Mouse (Mus musculus): ENCODE data around the gene Rhou. TPM values are rescaled to one million over a fixed set of nuclear protein-coding genes. Genes with fewer than 3 reads are reported as not detected.

The Rhou gene
- polyA plus RNA-seq, 1 experiment from 2014 or later, result 10.0 TPM

DNA sequence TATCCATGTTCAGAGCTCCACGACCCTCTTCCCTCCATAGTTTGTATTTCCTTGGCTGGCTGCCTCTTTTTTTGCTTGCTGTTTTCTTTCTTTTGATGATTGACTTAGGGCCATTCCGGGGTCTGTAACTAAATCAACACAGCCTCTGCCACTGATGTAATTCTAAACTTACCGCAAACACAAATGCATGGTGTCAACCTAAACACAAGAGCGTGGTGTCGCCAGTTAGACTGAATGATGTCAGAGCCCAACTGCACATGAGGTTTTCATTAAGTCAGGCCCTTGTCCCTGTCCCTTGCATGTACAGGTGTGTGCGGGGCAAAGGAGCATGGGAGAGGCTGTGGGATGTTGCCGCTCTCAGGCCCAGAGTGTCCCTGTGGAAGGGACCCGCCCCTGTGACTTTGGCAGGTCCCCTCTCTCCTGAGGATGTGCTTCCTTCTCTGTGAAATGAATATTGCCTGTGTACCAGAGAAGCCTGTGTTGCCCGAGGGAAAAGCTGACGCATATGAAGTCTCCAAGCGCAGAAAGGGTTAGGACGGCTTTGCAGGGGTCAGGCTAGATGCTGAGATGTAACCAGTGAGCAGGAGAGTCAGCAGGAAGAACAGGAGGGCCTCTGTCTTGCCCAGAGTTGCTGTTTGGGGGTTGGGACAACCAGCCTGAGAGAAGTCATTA lies 46.8 kb downstream of the Rhou start:
- peak overlapping the region; percentile 25 for H3K4me2 ChIP-seq (replicated peaks)
- H3K9me3 ChIP-seq, result no peaks in the 10 kb centered on the region
- ATAC-seq (ENCODE audit: insufficient number of reproducible peaks, insufficient read depth, low FRiP score, low TSS enrichment), result no peak
- H3K4me1 ChIP-seq, result peaks cover 34% of the 10 kb centered on the region
- H3K27me3 ChIP-seq, result no peaks in the 10 kb centered on the region
- WGBS, result 14% methylated on average over 12 of the region's 12 CpGs
- H3K4me3 ChIP-seq, result no peak overlapping the region
- no peaks in the 10 kb centered on the region for H3K36me3 ChIP-seq
- H3K27ac ChIP-seq, result peak overlapping the region; percentile 46; the same call in 1 of the 2 replicates
- no peak overlapping the region for H3K9ac ChIP-seq

DNA sequence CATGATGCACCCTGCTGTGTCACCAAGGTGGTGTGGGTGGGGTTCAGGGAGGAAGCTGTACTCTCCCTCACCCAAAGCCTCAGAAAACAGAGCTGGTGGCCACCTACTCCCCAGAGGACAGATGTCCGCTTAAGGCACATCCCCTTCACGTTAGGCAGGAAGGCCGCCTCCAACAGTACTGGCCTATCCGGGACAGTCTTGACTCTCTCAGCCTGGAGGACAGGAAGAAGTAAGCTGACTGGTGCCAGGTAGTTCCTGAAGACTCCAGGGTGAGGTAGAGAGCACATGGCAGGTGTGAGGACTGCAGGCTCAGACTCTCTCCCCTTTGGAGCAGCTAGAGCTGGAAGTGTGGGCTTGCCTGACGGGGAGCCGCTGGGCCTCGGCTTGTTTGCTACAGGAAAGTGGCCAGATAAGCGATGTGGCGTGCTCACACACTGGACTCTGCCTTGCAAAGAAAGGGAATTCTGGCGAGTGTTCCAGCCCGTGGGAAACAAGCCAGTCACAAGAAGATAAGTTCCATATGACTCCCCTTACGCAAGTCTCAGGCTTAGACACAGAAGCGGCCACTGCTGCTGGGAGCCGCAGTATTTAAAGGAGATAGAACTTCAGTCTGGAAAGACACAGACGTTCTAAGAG lies 48.3 kb downstream of the Rhou start:
- Histone ChIP-seq H3K9me3 (no peaks in the 10 kb centered on the region), H3K27me3 (no peaks in the 10 kb centered on the region), H3K36me3 (no peaks in the 10 kb centered on the region), H3K9ac (no peak overlapping the region), H3K4me2 (replicated peaks) (no peak overlapping the region), H3K4me1 (peaks cover 34% of the 10 kb centered on the region), H3K27ac (no peak overlapping the region), H3K4me3 (no peak overlapping the region)
- ATAC-seq (ENCODE audit: insufficient number of reproducible peaks, insufficient read depth, low FRiP score, low TSS enrichment), result no peak
- WGBS, result 44% methylated on average over 15 of the region's 15 CpGs

DNA sequence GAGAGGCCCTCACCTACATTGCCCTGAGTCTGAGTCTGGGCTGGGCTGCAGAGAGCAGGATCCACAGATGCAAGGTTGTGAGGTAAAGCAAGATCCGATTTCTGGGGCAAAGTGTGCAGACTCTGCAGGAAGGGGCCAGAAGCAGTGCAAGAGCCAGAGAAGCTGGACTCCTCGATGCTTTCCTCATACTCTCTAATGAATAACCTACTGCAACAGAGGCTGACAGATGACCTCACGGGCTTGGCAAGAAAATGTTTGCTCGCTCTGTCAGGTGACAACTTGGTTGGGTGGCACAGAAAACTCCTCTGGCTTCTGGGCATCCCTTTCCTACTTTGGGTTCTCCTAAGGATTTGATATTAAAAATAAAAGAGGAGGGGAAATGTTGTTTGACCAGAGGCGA lies 51.6 kb downstream of the Rhou start:
- no peaks in the 10 kb centered on the region for H3K36me3 ChIP-seq
- H3K27ac ChIP-seq, result no peak overlapping the region
- ATAC-seq (ENCODE audit: insufficient number of reproducible peaks, insufficient read depth, low FRiP score, low TSS enrichment), result no peak
- peaks cover 25% of the 10 kb centered on the region for H3K4me1 ChIP-seq
- no peaks in the 10 kb centered on the region for H3K9me3 ChIP-seq
- H3K4me3 ChIP-seq, result no peak overlapping the region
- H3K27me3 ChIP-seq, result no peaks in the 10 kb centered on the region
- WGBS, result 73% methylated on average over 5 of the region's 5 CpGs
- H3K4me2 ChIP-seq (replicated peaks), result no peak overlapping the region
- H3K9ac ChIP-seq, result no peak overlapping the region

DNA sequence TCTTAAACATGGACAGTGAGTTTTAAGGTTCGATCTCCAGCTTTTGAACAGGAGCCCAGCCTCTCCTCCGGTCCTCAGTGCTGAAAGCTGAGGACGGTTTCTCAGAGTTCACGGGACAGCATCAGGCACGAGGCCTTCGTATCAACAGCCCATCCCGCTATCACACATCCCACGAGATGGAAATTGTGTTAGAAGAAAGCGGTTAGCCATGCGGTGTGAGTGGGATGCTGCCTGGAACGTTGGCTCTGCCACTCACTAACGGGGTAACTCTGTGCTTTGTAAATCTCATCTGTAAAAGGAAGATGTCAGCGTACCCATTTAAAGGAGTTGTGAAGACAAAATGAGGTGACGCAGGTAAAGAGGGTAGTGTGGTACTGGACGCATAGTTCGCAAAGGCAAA lies 53.4 kb downstream of the Rhou start:
- no peaks in the 10 kb centered on the region for H3K36me3 ChIP-seq
- ATAC-seq (ENCODE audit: insufficient number of reproducible peaks, insufficient read depth, low FRiP score, low TSS enrichment), result no peak
- H3K4me1 ChIP-seq, result peaks cover 12% of the 10 kb centered on the region
- H3K27me3 ChIP-seq, result no peaks in the 10 kb centered on the region
- no peak overlapping the region for H3K4me2 ChIP-seq (replicated peaks)
- 89% methylated on average over 16 of the region's 16 CpGs for WGBS
- H3K27ac ChIP-seq, result no peak overlapping the region
- H3K4me3 ChIP-seq, result no peak overlapping the region
- no peaks in the 10 kb centered on the region for H3K9me3 ChIP-seq
- no peak overlapping the region for H3K9ac ChIP-seq

DNA sequence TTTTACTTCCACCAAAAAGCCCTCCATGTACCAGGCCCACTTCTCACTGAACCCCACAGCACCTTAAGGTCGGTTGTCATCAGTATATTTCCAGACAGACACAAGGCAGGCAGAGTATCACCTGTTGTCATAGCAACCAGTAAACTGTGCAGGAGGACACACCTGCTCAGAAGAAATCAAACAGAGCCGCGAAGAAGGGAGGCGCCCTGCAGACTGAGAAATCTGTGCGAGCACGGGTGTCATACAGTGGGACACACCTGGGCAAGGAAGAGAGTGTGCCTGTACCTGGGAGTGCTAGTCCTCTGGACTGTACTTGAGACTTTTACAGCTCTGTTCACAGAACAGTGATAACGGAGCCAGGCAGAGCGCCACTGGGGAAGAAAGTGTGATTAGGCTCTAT lies 55.0 kb downstream of the Rhou start:
- Histone ChIP-seq H3K4me1 (peaks cover 6% of the 10 kb centered on the region; the same call in 1 of the 2 replicates), H3K9ac (no peak overlapping the region), H3K4me2 (replicated peaks) (no peak overlapping the region), H3K36me3 (no peaks in the 10 kb centered on the region), H3K27ac (no peak overlapping the region), H3K27me3 (no peaks in the 10 kb centered on the region), H3K9me3 (no peaks in the 10 kb centered on the region), H3K4me3 (no peak overlapping the region)
- no peak for ATAC-seq (ENCODE audit: insufficient number of reproducible peaks, insufficient read depth, low FRiP score, low TSS enrichment)
- 85% methylated on average over 8 of the region's 8 CpGs for WGBS

DNA sequence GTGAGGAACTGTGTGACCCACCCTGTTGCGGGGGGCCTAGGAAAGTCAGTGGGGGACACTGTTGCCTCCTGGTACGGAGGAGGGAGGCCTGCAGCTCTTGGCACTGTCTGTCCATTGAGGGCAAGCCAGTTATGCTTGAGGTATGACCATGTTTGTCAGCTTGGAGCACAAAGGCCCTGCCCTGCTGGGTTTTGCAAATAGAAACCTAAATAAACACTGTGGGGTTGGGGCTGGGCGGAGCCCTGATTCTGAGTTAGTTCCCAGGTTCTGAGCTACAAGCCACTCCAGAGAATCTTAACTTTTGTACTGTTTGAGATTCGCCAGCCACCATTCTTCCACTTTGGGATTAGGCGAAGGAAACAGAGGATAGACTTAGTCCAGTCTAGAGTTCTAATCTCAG lies 56.6 kb downstream of the Rhou start:
- Histone ChIP-seq H3K27ac (no peak overlapping the region), H3K4me3 (no peak overlapping the region), H3K9ac (no peak overlapping the region), H3K4me2 (replicated peaks) (no peak overlapping the region), H3K27me3 (no peaks in the 10 kb centered on the region), H3K4me1 (peaks cover 6% of the 10 kb centered on the region; the same call in 1 of the 2 replicates), H3K36me3 (no peaks in the 10 kb centered on the region), H3K9me3 (no peaks in the 10 kb centered on the region)
- no peak for ATAC-seq (ENCODE audit: insufficient number of reproducible peaks, insufficient read depth, low FRiP score, low TSS enrichment)
- 86% methylated on average over 5 of the region's 5 CpGs for WGBS

Other genes starting within 250 kb of the Rhou start
- gene Mc1r, start 246.8 kb upstream of the Rhou start, polyA plus RNA-seq (2016; fragmentation: Nextera tagmentation; extraction: Ambion mirVana), result 0.15 and 0.17 TPM in 2 replicates
- 147 and 201 TPM in 2 replicates for gene Tubb3, start 242.5 kb upstream of the Rhou start, polyA plus RNA-seq (2016; fragmentation: Nextera tagmentation; extraction: Ambion mirVana)
- gene Def8, start 230.4 kb upstream of the Rhou start, polyA plus RNA-seq (2016; fragmentation: Nextera tagmentation; extraction: Ambion mirVana), result 42.2 and 42.7 TPM in 2 replicates
- 62.1 and 66.6 TPM in 2 replicates for gene Afg3l1, start 176.0 kb upstream of the Rhou start, polyA plus RNA-seq (2016; fragmentation: Nextera tagmentation; extraction: Ambion mirVana)
- 11.3 and 12.9 TPM in 2 replicates for gene Dbndd1, start 138.5 kb upstream of the Rhou start, polyA plus RNA-seq (2016; fragmentation: Nextera tagmentation; extraction: Ambion mirVana)
- 37.4 and 40.6 TPM in 2 replicates for gene Gas8, start 135.1 kb upstream of the Rhou start, polyA plus RNA-seq (2016; fragmentation: Nextera tagmentation; extraction: Ambion mirVana)
- gene Rab4a, start 152.1 kb downstream of the Rhou start, polyA plus RNA-seq (2016; fragmentation: Nextera tagmentation; extraction: Ambion mirVana), result 50.3 and 55.9 TPM in 2 replicates
- 7.1 and 7.4 TPM in 2 replicates for gene Ccsap, start 206.3 kb downstream of the Rhou start, polyA plus RNA-seq (2016; fragmentation: Nextera tagmentation; extraction: Ambion mirVana)
- gene Acta1, start 240.8 kb downstream of the Rhou start, polyA plus RNA-seq (2016; fragmentation: Nextera tagmentation; extraction: Ambion mirVana), result 53.1 and 82.4 TPM in 2 replicates